Mouse (Mus musculus) kidney, postnatal 25 days (tissue): ENCODE measurements around the gene Aftph.
A peak's percentile ranks its signal among the peaks of the same experiment; 100 is the strongest.

Experiments
- DNase-seq, 2 experiments: peaks; one replicate each; pipeline ENCODE4 v3.0.0; 2021; ENCODE audit warnings: mixed read lengths in 2 of 2

Gene Aftph

GRCm38 (mm10) chr11:20723572-20723971 lies 17.8 kb downstream of the Aftph start:
- DNase-seq, result peak; percentile 50 to 56

DNA sequence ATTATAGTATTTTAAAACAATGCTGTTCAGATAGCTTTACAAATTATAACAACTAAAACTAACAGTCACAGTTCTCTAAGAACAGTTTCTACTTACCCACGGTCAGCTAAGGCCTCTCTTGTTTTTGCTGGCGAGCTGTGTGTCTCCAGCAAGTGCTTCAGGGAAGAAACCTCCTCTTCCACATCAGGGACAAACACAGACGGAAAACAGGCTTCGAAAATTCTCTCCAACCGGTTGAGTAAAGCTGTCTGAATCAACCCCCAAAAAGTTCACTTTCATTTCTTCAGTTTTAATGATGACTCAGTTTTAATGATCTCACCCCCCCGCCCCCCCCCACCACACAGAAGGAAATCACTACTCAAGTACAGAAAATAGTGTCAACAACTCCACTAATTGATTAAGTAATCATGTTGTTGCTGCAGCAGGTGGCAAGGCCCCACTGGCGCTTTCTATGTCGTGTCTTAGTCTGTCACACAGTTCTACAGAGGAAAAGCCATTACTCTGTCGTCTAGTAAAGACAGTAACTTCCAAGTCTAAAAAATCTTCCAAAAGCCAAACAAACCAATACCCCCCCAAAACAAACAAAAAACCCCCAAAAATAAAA lies 29.2 kb downstream of the Aftph start:
- DNase-seq, result no peak

- DNase-seq, result peak; percentile 68 to 74
Measured at GRCm38 (mm10) chr11:20691000-20691399, 50.4 kb downstream of the Aftph start.

DNA sequence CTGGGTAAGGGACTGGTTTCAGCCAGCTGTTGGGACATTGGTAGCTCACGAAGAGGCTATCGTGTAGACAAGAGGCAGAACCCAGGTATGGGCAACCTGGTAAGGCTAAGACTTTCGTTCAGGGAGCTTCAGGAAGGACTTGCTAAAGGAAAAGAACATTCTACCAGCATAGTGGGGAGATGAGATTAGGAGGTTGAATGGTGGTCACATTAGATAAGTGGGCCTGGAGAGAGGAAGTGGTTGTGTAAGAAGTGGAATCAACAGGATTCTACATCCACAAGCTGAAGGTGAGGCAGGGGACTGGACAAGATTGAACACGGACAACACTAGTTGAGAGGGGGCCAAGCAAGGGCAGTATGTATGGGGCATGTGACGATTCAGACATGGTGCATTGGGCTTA lies 59.7 kb downstream of the Aftph start:
- no peak for DNase-seq

DNA sequence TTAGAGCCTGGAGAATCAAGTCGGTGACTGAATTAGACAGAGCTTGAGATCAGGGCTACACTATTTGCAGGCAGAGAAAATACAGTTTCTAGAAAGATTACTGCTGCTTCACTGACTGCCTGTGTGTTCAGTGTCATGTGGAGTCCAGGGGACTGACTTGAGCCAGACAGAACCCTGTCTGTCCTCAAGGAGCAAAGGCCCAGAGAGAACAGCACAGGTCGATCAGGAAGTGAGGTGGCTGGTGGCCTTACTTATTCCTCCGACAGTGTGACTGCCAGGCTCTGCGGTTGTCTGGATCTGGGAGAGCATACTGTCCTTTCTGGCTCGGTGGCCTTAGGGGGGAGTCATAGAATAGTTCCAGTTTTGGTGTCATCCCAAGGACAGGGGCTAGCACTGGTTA lies 60.6 kb downstream of the Aftph start:
- DNase-seq, result no peak

GRCm38 (mm10) chr11:20679396-20679795 lies 62.0 kb downstream of the Aftph start:
- no peak for DNase-seq

DNA sequence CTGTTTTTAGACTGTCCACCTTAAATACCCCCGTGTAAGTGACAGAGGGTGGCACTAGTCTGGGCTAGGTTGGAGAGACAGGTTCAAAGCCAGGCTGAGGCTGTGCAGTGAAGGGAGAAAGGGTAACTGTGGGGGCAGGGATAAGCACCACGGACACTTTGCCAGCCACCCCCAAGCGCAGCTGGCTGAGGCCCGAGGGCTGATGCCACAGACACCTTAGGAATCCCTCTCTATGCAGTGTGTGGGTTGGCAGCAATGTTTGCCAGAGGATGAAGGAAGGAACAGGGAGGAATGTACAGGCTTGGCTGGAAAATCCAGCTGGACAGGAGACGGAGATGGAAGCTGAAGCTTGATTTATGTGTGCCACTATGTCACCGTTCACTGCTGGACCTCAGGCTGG lies 68.9 kb downstream of the Aftph start:
- DNase-seq, result no peak

DNA sequence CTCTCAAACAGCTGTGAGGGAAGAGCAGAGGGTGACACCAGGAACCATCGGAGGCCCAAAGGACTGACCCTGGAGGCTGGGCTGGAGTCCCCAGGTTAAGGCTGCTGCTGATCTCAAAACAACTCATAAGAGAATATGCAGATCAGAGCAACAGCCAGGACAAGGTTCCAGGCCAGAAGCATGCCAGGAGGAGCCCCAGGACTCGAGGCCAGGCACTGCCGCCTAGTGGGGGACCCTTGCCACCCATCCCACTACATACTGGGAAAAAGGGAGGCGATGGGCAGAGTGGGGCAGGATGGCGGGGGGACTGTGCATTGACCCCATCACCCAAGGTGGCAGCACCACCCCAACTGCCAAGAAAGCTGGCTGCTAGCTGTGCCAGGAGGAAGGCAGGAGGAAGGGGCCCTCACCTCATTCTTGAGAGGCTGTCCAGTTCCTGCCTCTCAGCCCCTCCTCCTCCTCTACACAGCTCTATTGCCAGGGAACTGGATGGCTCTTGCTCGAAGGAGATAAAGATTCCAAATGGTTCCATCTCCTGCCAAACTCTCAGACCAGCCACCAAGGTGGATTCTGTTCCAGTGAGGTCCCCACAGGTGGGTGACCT lies 69.5 kb downstream of the Aftph start:
- DNase-seq, result peak; percentile 22 to 48

DNA sequence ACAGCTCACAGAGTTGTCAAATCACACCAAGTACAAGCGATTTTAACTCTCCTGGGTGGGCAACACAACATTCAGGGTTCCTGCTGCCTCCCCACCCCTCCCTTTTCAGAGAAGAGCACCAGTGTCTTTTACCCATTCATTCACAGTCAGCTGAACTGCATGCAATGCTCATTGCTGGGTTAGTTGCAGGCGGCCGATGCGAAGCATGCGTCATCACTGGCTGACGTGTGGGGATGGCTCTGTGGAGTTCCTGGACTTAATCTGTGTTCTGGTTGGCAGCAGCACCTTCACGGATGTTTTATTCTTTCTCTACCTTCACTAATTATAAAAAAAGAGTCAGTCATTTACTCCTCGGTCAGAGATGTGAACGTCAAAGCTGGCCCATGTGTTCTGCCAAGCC lies 76.5 kb downstream of the Aftph start:
- no peak for DNase-seq

DNA sequence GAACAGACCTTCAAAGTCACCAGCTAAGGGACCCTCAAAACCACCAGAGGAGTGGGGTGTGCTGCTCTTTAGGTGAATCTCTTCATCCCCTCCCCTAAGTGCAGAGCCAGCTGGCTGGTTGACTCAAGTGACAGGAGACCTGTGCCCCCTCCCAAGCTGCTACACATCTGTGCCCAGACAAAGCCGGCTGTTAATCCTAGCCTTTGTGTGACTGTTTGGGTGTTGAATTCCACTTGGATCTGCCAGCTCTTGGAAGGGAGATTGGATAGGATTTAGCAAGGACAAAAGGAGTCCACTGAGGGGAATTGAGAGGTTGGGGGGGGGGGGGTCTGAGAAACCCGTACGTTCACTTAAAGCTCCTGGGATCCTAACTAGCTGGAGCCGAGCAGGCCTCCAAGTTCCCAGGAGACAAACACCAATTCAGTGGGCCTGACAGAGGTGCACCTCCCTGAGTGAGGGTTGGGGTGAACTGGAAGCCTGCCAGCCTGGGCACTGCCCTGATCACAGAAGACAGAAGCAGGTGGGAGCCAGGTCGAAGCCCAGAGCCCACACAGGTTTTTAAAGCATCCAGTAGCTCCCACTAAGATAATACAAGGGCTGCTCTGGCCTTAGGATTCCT lies 77.7 kb downstream of the Aftph start:
- DNase-seq, result no peak

DNA sequence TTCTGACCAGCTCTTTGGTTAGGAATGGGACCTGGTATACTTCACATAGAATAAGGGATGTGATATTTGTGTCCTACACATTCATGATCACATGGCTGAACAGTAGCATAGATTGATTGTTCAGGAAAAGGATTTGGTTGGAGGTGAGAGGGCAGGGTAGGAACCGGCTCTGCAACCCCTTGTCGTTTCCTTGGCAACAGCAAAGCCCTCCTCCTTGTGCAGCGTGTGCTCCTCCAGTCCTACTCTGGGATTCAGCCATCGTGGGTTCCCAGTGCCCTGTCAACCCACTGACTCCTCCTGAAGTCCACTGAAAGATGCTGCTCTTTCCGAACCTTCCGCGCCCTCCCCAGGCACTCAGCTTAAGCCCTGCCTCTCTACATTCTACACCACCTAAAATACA lies 78.6 kb downstream of the Aftph start:
- DNase-seq, result no peak

- peak; percentile 62 to 66 for DNase-seq
Measured at GRCm38 (mm10) chr11:20661652-20662051, 79.7 kb downstream of the Aftph start.

- DNase-seq, result peak; percentile 23 to 77
Measured at GRCm38 (mm10) chr11:20660111-20661097, 81.0 kb downstream of the Aftph start.

DNA sequence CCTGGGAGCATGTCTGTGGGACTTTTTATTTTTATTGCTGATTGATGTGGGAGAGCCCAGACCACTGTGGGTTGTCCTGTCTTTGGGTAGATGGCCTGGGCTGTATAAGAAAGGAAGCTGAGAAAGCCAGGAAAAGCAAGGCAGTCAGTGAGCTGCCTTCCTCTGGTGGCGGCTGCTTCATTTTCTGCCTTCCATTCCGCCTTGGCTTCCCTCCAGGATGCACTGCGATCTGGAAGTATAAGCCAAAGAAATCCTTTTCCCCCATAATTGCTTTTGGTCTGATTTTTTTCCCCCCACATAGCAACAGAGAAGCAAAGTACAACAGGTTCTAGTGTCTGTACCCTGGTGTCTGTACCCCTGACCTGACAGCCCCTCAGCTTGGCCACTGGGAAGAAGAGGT lies 82.3 kb downstream of the Aftph start:
- no peak for DNase-seq

- DNase-seq, result no peak
Measured at GRCm38 (mm10) chr11:20656711-20657057, 84.7 kb downstream of the Aftph start.

GRCm38 (mm10) chr11:20655795-20656710 lies 85.3 kb downstream of the Aftph start:
- peak in 1 of 2 experiments; percentile 42 for DNase-seq

DNA sequence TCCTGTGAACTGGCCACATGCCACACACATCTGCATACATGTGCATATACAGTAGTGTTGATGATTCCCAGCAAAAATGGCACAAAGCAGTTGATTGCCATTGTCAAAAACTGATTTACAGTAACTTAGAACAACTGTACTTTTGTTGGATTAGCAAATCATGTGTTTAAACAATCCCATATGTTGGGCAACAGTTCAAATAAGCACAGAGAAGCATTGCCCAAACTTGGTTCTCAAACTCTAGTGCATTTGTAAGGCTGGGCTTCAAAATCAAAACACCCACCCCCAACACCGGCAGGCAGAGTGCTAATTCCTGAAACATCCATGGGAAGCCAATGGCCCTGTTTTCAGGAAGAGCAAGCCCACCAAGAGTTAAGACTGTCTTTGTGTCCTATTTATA lies 90.2 kb downstream of the Aftph start:
- no peak for DNase-seq

DNA sequence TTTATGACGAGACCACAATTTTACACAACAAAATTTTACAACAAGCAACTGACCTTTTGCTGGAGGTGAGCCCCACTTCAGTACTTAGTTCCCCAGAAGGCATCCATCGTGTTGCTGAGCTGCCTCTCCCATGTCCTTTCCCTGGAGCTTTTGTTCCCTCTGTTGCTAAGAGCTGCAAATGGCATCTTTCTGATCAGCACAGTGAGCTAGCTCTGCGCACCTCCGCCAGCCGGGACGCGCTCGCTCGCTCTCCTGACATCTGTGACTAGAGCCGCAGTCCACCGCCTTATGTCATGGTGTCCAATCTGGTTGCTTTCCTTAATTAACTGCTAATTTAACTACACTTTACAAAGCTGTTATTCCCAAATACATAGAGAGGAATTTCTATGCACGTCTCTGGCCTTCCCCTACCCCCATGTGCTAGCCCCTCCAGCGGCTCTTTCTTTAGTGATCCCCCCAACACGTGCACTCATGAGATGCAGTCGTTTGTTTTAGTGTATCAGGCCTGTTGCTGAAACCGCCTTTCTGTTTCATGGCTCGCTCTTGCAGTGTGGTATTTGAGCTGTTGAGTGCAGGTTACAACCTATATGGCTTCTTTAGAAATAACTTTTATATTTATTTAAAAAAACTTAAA lies 91.3 kb downstream of the Aftph start:
- DNase-seq, result no peak

DNA sequence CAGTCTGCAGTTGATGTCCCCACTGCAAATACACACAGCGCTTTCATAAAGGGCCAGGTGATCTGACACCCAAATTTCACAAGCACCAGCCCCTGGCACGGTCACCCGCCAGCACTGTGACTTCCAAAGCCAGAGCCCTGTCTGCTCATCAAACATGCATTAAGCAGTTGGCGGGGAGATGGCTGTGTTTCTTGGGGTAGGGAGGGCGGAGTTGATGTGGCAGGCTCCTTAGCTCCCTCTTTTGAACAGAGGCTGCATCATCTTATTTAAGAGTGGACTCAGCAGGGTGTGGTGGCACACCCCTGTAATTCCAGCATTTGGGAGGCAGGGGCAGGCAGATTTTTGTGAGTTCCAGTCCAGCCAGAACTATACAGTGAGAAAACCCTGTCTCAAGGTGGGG lies 91.9 kb downstream of the Aftph start:
- DNase-seq, result no peak

GRCm38 (mm10) chr11:20647902-20648625 lies 93.3 kb downstream of the Aftph start:
- peak; percentile 56 to 81 for DNase-seq
